Mouse (Mus musculus): ENCODE results near the gene Cdk2ap2. TPM values are rescaled to one million over a fixed set of nuclear protein-coding genes. Genes with fewer than 3 reads are reported as not detected.
A peak's percentile ranks its signal among the peaks of the same experiment; 100 is the strongest.

The Cdk2ap2 gene
- polyA plus RNA-seq, 1 experiment from 2014 or later = 87.0 TPM

- no peak overlapping the region for H3K4me3 ChIP-seq
Measured at GRCm38 (mm10) chr19:4102049-4102448, 5.1 kb downstream of the Cdk2ap2 start.

DNA sequence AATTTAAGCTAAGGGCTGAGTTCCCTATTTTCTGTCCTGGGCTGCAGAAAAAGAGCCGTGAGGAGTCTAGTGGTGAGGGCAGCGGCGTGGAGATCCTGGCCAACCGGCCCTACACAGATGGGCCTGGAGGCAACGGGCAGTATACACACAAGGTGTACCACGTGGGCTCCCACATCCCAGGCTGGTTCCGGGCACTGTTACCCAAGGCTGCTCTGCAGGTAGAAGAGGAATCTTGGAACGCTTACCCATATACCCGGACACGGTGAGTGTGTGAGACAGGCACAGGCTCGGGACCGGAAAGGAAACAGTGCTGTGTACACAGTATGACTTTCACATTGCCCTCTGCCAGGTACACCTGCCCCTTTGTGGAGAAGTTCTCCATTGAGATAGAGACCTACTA lies 5.6 kb downstream of the Cdk2ap2 start:
- H3K27me3 ChIP-seq (ENCODE audit: low read depth, poor library complexity, severe bottlenecking) = peaks cover 48% of the 10 kb centered on the region
- no peak overlapping the region for H3K27ac ChIP-seq
- H3K36me3 ChIP-seq = no peaks in the 10 kb centered on the region
- no peak overlapping the region for H3K4me3 ChIP-seq
- DNase-seq (ENCODE audit: low spot score) = no peak
- H3K9me3 ChIP-seq (replicated peaks) = no peaks in the 10 kb centered on the region
- 96% methylated on average over 12 of the region's 12 CpGs for WGBS
- peaks cover 48% of the 10 kb centered on the region for H3K4me1 ChIP-seq

More at GRCm38 (mm10) chr19:4102049-4102448, 5.1 kb downstream of the Cdk2ap2 start:
- Histone ChIP-seq H3K4me1 (peaks cover 53% of the 10 kb centered on the region), H3K27ac (no peak overlapping the region), H3K27me3 (ENCODE audit: low read depth, poor library complexity, severe bottlenecking) (peaks cover 48% of the 10 kb centered on the region), H3K9me3 (replicated peaks) (no peaks in the 10 kb centered on the region), H3K36me3 (no peaks in the 10 kb centered on the region)
- DNase-seq (ENCODE audit: low spot score) = no peak
- WGBS = 80% methylated on average over 2 of the region's 2 CpGs

DNA sequence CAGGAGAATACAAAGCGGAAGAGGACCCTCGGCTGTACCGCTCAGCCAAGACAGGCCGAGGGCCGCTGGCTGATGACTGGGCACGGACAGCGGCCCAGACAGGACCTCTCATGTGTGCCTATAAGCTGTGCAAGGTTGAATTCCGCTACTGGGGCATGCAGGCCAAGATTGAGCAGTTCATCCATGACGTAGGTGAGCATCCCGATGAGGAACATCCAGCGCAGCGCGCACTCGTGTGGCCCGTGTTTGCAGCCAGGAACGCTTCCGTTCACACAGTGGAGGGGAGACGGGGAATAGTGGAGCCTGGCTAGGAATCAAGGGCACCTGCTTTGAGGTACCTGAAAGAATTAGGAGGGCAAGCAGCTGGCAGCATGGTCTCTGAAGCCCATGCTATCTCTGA lies 6.3 kb downstream of the Cdk2ap2 start:
- H3K36me3 ChIP-seq = no peaks in the 10 kb centered on the region
- 94% methylated on average over 18 of the region's 18 CpGs for WGBS

GRCm38 (mm10) chr19:4103792-4104191 lies 6.8 kb downstream of the Cdk2ap2 start:
- peaks cover 37% of the 10 kb centered on the region for H3K4me1 ChIP-seq
- no peak overlapping the region for H3K4me3 ChIP-seq
- no peak overlapping the region for H3K27ac ChIP-seq
- H3K9me3 ChIP-seq (replicated peaks) = no peaks in the 10 kb centered on the region
- 65% methylated on average over 3 of the region's 3 CpGs for WGBS
- no peak for DNase-seq (ENCODE audit: low spot score)
- no peaks in the 10 kb centered on the region for H3K36me3 ChIP-seq
- H3K27me3 ChIP-seq (ENCODE audit: low read depth, poor library complexity, severe bottlenecking) = peaks cover 48% of the 10 kb centered on the region

More for the DNA sequence above, 6.3 kb downstream of the Cdk2ap2 start:
- no peak for DNase-seq (ENCODE audit: low spot score)
- no peaks in the 10 kb centered on the region for H3K9me3 ChIP-seq (replicated peaks)
- peaks cover 42% of the 10 kb centered on the region for H3K4me1 ChIP-seq
- H3K27ac ChIP-seq = no peak overlapping the region
- H3K4me3 ChIP-seq = no peak overlapping the region
- peaks cover 48% of the 10 kb centered on the region for H3K27me3 ChIP-seq (ENCODE audit: low read depth, poor library complexity, severe bottlenecking)

DNA sequence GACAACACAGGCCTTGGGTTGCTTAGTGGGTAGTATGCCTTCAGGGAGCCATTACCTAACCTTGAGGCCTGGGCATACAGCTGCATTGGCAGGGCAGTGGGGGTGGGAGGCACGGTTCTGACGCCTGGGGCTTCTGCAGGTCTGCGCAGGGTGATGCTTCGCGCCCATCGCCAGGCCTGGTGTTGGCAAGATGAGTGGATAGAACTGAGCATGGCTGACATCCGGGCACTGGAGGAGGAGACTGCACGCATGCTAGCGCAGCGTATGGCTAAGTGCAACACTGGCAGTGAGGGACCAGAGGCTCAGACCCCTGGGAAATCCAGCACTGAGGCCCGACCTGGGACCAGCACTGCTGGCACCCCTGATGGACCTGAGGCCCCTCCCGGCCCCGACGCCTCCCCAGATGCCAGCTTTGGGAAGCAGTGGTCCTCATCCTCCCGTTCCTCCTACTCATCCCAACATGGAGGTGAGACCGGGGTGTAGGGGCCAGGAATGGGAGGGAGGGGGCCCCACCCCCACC lies 7.8 kb downstream of the Cdk2ap2 start:
- Histone ChIP-seq H3K27ac (no peak overlapping the region), H3K36me3 (0 out of 2 replicates have a peak, but pooled peaks cover 2% of the 10 kb centered on the region), H3K4me1 (peaks cover 28% of the 10 kb centered on the region), H3K4me3 (no peak overlapping the region), H3K9me3 (replicated peaks) (no peaks in the 10 kb centered on the region), H3K27me3 (ENCODE audit: low read depth, poor library complexity, severe bottlenecking) (peaks cover 38% of the 10 kb centered on the region)
- WGBS = 89% methylated on average over 16 of the region's 16 CpGs
- DNase-seq (ENCODE audit: low spot score) = no peak

DNA sequence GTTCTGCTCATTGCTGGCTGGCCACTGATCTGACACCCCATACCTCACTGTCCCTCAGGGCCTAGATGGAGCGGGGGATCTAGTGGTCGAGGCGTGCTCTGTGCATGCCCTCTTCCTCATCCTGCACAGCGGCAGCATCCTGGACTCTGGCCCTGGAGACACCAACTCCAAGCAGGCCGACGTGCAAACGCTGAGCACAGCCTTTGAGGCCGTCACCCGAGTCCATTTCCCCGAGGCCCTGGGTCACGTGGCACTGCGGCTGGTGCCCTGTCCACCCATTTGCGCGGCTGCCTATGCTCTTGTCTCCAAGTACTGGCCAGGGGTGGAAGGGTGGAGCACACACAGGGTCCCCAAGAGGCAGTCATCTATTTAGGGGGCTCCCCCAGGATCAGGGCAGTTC lies 9.7 kb downstream of the Cdk2ap2 start:
- H3K27me3 ChIP-seq (ENCODE audit: low read depth, poor library complexity, severe bottlenecking) = peaks cover 19% of the 10 kb centered on the region
- DNase-seq (ENCODE audit: low spot score) = no peak
- H3K36me3 ChIP-seq = peaks cover 6% of the 10 kb centered on the region
- WGBS = 93% methylated on average over 14 of the region's 14 CpGs
- no peak overlapping the region for H3K4me3 ChIP-seq
- peaks cover 9% of the 10 kb centered on the region for H3K4me1 ChIP-seq
- H3K9me3 ChIP-seq (replicated peaks) = no peaks in the 10 kb centered on the region
- H3K27ac ChIP-seq = no peak overlapping the region

DNA sequence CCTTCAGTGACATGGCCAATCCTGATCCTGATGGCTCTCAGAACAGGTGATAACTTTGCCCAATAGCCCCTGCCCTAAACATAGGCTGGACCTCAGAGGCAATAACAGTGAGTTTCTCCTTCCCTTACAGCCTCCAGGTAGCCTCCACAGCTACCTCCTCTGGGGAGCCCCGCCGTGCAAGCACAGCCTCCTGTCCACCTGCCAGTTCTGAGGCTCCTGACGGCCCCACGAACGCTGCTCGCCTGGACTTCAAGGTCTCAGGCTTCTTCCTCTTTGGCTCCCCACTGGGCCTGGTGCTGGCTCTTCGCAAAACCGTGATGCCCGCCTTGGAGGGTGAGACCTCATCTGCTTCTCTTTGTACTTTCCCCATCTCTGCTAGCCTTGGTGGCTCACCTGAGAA lies 11.6 kb downstream of the Cdk2ap2 start:
- DNase-seq (ENCODE audit: low spot score) = no peak
- peaks cover 14% of the 10 kb centered on the region for H3K4me1 ChIP-seq
- WGBS = 88% methylated on average over 9 of the region's 9 CpGs
- no peak overlapping the region for H3K4me3 ChIP-seq
- no peaks in the 10 kb centered on the region for H3K9me3 ChIP-seq (replicated peaks)
- peaks cover 24% of the 10 kb centered on the region for H3K36me3 ChIP-seq
- H3K27ac ChIP-seq = no peak overlapping the region
- peaks cover under 1% of the 10 kb centered on the region; the same call in 1 of the 2 replicates for H3K27me3 ChIP-seq (ENCODE audit: low read depth, poor library complexity, severe bottlenecking)

- H3K9me3 ChIP-seq (replicated peaks) = no peaks in the 10 kb centered on the region
- DNase-seq (ENCODE audit: low spot score) = no peak
- H3K36me3 ChIP-seq = peaks cover 62% of the 10 kb centered on the region
- H3K27me3 ChIP-seq (ENCODE audit: low read depth, poor library complexity, severe bottlenecking) = no peaks in the 10 kb centered on the region
- WGBS = 94% methylated on average over 26 of the region's 26 CpGs
- no peak overlapping the region for H3K27ac ChIP-seq
- no peak overlapping the region for H3K4me3 ChIP-seq
- peaks cover 18% of the 10 kb centered on the region for H3K4me1 ChIP-seq
Measured at GRCm38 (mm10) chr19:4112063-4112960, 15.3 kb downstream of the Cdk2ap2 start.

DNA sequence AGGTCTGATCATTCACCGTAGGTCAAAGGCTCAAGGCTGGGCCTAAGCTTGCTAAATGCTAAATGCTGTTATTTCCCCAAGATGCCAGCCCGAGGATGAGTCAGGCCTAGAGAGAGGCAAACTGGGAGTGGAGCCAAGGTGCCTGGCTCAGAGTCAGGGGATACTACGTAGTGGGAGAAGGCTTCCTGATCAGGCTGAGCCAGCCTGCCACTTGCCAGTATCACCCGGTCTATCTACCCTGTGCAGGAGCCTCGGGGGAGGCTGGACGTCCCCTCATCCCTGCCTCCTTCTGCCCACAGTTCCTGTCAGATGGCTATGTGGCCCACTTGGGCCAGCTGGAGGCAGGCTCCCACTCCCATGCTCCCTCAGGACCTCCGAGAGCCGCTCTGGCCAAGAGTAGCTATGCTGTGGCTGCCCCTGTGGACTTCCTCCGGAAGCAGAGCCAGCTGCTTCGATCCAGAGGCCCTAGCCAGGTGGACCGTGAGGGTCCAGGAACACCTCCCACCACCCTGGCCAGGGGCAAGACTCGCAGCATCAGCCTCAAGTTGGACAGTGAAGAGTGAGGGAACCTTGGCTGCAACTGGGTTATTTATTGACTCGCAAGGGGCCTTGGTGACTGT lies 16.3 kb downstream of the Cdk2ap2 start:
- Histone ChIP-seq H3K9me3 (replicated peaks) (no peaks in the 10 kb centered on the region), H3K27ac (peak overlapping the region; percentile 53), H3K27me3 (ENCODE audit: low read depth, poor library complexity, severe bottlenecking) (no peaks in the 10 kb centered on the region), H3K4me1 (peaks cover 18% of the 10 kb centered on the region), H3K36me3 (peaks cover 72% of the 10 kb centered on the region), H3K4me3 (no peak overlapping the region)
- no peak for DNase-seq (ENCODE audit: low spot score)
- WGBS = 86% methylated on average over 13 of the region's 13 CpGs

GRCm38 (mm10) chr19:4113806-4114230 lies 16.8 kb downstream of the Cdk2ap2 start:
- Histone ChIP-seq H3K27me3 (ENCODE audit: low read depth, poor library complexity, severe bottlenecking) (no peaks in the 10 kb centered on the region), H3K4me1 (peaks cover 18% of the 10 kb centered on the region), H3K4me3 (no peak overlapping the region), H3K9me3 (replicated peaks) (no peaks in the 10 kb centered on the region), H3K36me3 (peaks cover 74% of the 10 kb centered on the region), H3K27ac (peak overlapping the region; percentile 53; the same call in 1 of the 2 replicates)
- WGBS = 44% methylated on average over 5 of the region's 5 CpGs
- DNase-seq (ENCODE audit: low spot score) = no peak

- Histone ChIP-seq H3K9me3 (replicated peaks) (no peaks in the 10 kb centered on the region), H3K4me1 (peaks cover 18% of the 10 kb centered on the region), H3K36me3 (peaks cover 79% of the 10 kb centered on the region), H3K4me3 (no peak overlapping the region), H3K27me3 (ENCODE audit: low read depth, poor library complexity, severe bottlenecking) (no peaks in the 10 kb centered on the region), H3K27ac (no peak overlapping the region)
- DNase-seq (ENCODE audit: low spot score) = no peak
- WGBS = 92% methylated on average over 10 of the region's 10 CpGs
Measured at GRCm38 (mm10) chr19:4114551-4114950, 17.6 kb downstream of the Cdk2ap2 start.

- no peak overlapping the region for H3K4me3 ChIP-seq
- WGBS = 97% methylated on average over 10 of the region's 10 CpGs
- no peaks in the 10 kb centered on the region for H3K9me3 ChIP-seq (replicated peaks)
- no peaks in the 10 kb centered on the region for H3K27me3 ChIP-seq (ENCODE audit: low read depth, poor library complexity, severe bottlenecking)
- H3K4me1 ChIP-seq = peaks cover 19% of the 10 kb centered on the region
- DNase-seq (ENCODE audit: low spot score) = no peak
- no peak overlapping the region for H3K27ac ChIP-seq
- H3K36me3 ChIP-seq = peaks cover 78% of the 10 kb centered on the region
Measured at GRCm38 (mm10) chr19:4115144-4115543, 18.2 kb downstream of the Cdk2ap2 start.

DNA sequence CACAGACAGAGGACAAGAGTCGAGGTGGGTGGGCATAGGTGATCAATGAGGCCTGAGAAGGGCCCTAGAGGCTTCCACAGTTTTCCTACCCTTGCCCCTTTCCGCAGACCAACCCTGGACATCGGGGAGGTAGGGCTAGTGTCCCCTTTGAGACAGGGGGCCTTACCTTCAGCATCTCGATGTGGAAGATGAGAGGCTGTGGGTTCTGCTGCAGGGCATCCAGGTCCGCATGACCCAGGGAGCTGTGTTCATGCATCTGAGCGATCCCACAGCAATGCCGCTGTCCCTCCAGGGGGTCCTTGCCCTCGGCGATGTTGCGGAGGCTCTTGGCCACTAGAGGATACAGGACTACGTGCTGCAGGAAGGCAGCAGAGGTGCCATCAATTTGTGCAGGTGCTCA lies 18.8 kb downstream of the Cdk2ap2 start:
- H3K36me3 ChIP-seq = peaks cover 78% of the 10 kb centered on the region
- peaks cover 26% of the 10 kb centered on the region for H3K4me1 ChIP-seq
- no peak for DNase-seq (ENCODE audit: low spot score)
- 88% methylated on average over 11 of the region's 11 CpGs for WGBS
- no peak overlapping the region for H3K27ac ChIP-seq
- no peaks in the 10 kb centered on the region for H3K27me3 ChIP-seq (ENCODE audit: low read depth, poor library complexity, severe bottlenecking)
- no peak overlapping the region for H3K4me3 ChIP-seq
- H3K9me3 ChIP-seq (replicated peaks) = no peaks in the 10 kb centered on the region

All from limb, embryonic 10.5 days (tissue).